Mouse (Mus musculus): ENCODE measurements around the gene Ppp1r9a. TPM values are rescaled to one million over a fixed set of nuclear protein-coding genes. Genes with fewer than 3 reads are reported as not detected.

Ppp1r9a gene
- total and polyA plus RNA-seq, 3 experiments: 0.03 TPM; not detected in 2

- no peaks in the 10 kb centered on the region for H3K9me3 ChIP-seq (replicated peaks; ENCODE audit: insufficient read depth, low read length)
- no peaks in the 10 kb centered on the region for H3K4me1 ChIP-seq (ENCODE audit: control insufficient read depth in 1 of 2, insufficient read depth in 2 of 2, low read length in 2 of 2)
- no peak overlapping the region for H3K4me3 ChIP-seq (ENCODE audit: control insufficient read depth in 1 of 2, insufficient read depth in 1 of 2, low read depth in 2 of 2, low read length in 2 of 2)
- no peak overlapping the region for H3K27ac ChIP-seq (ENCODE audit: control insufficient read depth, low read depth, low read length)
- no peaks in the 10 kb centered on the region for H3K36me3 ChIP-seq (ENCODE audit: control insufficient read depth in 1 of 2, insufficient read depth in 2 of 2, low read length in 2 of 2)
- H3K79me2 ChIP-seq (ENCODE audit: control insufficient read depth, insufficient read depth, low read length, poor library complexity): no peaks in the 10 kb centered on the region
- H3K27me3 ChIP-seq (ENCODE audit: control insufficient read depth in 1 of 2, insufficient read depth in 2 of 2, low read length in 2 of 2): peaks cover 4 to 7% of the 10 kb centered on the region in 2 experiments
- no peak for DNase-seq (ENCODE audit: low read depth, low spot score)
- TF ChIP-seq POLR2AphosphoS5 (IDR thresholded peaks at IDR 0.05; ENCODE audit: borderline replicate concordance, low read depth, low read length): no peak
- H3K9ac ChIP-seq (ENCODE audit: control insufficient read depth, low read depth, low read length, poor library complexity, severe bottlenecking): no peak overlapping the region
These were observed 116.5 kb downstream of the Ppp1r9a start for GRCm38 (mm10) chr6:5019208-5019607.

- no peak overlapping the region for H3K27ac ChIP-seq (ENCODE audit: control insufficient read depth, low read depth, low read length)
These were observed 117.3 kb downstream of the Ppp1r9a start for GRCm38 (mm10) chr6:5019969-5020368.

GRCm38 (mm10) chr6:5020510-5020909 lies 117.8 kb downstream of the Ppp1r9a start:
- no peak overlapping the region for H3K27ac ChIP-seq (ENCODE audit: control insufficient read depth, low read depth, low read length)
- DNase-seq (ENCODE audit: low read depth, low spot score): no peak
- no peak for TF ChIP-seq ZKSCAN1 (IDR thresholded peaks at IDR 0.05; ENCODE audit: low read depth, low read length)
- TF ChIP-seq MAFK (IDR thresholded peaks at IDR 0.05; ENCODE audit: borderline replicate concordance, low read depth, low read length): no peak
- no peak for TF ChIP-seq POLR2A (IDR thresholded peaks at IDR 0.05; ENCODE audit: control insufficient read depth in 1 of 2, insufficient read depth in 1 of 2, low read depth in 1 of 2, low read length in 2 of 2, poor library complexity in 1 of 2)
- no peak for TF ChIP-seq GATA1 (IDR thresholded peaks at IDR 0.05; ENCODE audit: low read depth, low read length)
- no peak for TF ChIP-seq HCFC1 (IDR thresholded peaks at IDR 0.05; ENCODE audit: low read depth, low read length)
- TF ChIP-seq SIN3A (IDR thresholded peaks at IDR 0.05; ENCODE audit: low read length): no peak
- no peak for TF ChIP-seq MAX (IDR thresholded peaks at IDR 0.05; ENCODE audit: low read length)
- no peak for TF ChIP-seq EP300 (IDR thresholded peaks at IDR 0.05; ENCODE audit: low read depth in 1 of 2, low read length in 2 of 2)
- no peak for TF ChIP-seq MAZ (IDR thresholded peaks at IDR 0.05; ENCODE audit: low read depth, low read length)
- no peak for TF ChIP-seq POLR2AphosphoS5 (IDR thresholded peaks at IDR 0.05; ENCODE audit: borderline replicate concordance, low read depth, low read length)
- TF ChIP-seq BHLHE40 (IDR thresholded peaks at IDR 0.05; ENCODE audit: borderline replicate concordance, low read depth, low read length): no peak
- H3K4me1 ChIP-seq (ENCODE audit: control insufficient read depth in 1 of 2, insufficient read depth in 2 of 2, low read length in 2 of 2): no peaks in the 10 kb centered on the region
- no peaks in the 10 kb centered on the region for H3K79me2 ChIP-seq (ENCODE audit: control insufficient read depth, insufficient read depth, low read length, poor library complexity)
- H3K9ac ChIP-seq (ENCODE audit: control insufficient read depth, low read depth, low read length, poor library complexity, severe bottlenecking): no peak overlapping the region
- H3K9me3 ChIP-seq (replicated peaks; ENCODE audit: insufficient read depth, low read length): no peaks in the 10 kb centered on the region
- no peak overlapping the region for H3K4me3 ChIP-seq (ENCODE audit: control insufficient read depth in 1 of 2, insufficient read depth in 1 of 2, low read depth in 2 of 2, low read length in 2 of 2)
- H3K27me3 ChIP-seq (ENCODE audit: control insufficient read depth in 1 of 2, insufficient read depth in 2 of 2, low read length in 2 of 2): peaks cover 6 to 7% of the 10 kb centered on the region in 2 experiments
- no peaks in the 10 kb centered on the region for H3K36me3 ChIP-seq (ENCODE audit: control insufficient read depth in 1 of 2, insufficient read depth in 2 of 2, low read length in 2 of 2)

More at GRCm38 (mm10) chr6:5019969-5020368, 117.3 kb downstream of the Ppp1r9a start:
- H3K4me1 ChIP-seq (ENCODE audit: control insufficient read depth in 1 of 2, insufficient read depth in 2 of 2, low read length in 2 of 2): no peaks in the 10 kb centered on the region
- H3K9me3 ChIP-seq (replicated peaks; ENCODE audit: insufficient read depth, low read length): no peaks in the 10 kb centered on the region
- peaks cover 4 to 7% of the 10 kb centered on the region in 2 experiments for H3K27me3 ChIP-seq (ENCODE audit: control insufficient read depth in 1 of 2, insufficient read depth in 2 of 2, low read length in 2 of 2)
- no peaks in the 10 kb centered on the region for H3K79me2 ChIP-seq (ENCODE audit: control insufficient read depth, insufficient read depth, low read length, poor library complexity)
- H3K4me3 ChIP-seq (ENCODE audit: control insufficient read depth in 1 of 2, insufficient read depth in 1 of 2, low read depth in 2 of 2, low read length in 2 of 2): no peak overlapping the region
- TF ChIP-seq MAZ (IDR thresholded peaks at IDR 0.05; ENCODE audit: low read depth, low read length): no peak
- no peak for TF ChIP-seq CTCF (IDR thresholded peaks at IDR 0.05 in 2 of 3, conservative IDR thresholded peaks at IDR 0.05 in 1 of 3; ENCODE audit: control insufficient read depth in 1 of 3, insufficient read depth in 1 of 3, low read depth in 2 of 3, low read length in 3 of 3, poor library complexity in 1 of 3, severe bottlenecking in 1 of 3)
- no peak for TF ChIP-seq MEF2A (IDR thresholded peaks at IDR 0.05; ENCODE audit: extremely low read depth, insufficient replicate concordance, low read depth, low read length, poor library complexity, severe bottlenecking)
- TF ChIP-seq NELFE (IDR thresholded peaks at IDR 0.05; ENCODE audit: low read depth, low read length): no peak
- TF ChIP-seq CHD1 (IDR thresholded peaks at IDR 0.05; ENCODE audit: low read depth, low read length): no peak
- TF ChIP-seq EP300 (IDR thresholded peaks at IDR 0.05; ENCODE audit: low read depth in 1 of 2, low read length in 2 of 2): no peak
- no peak for TF ChIP-seq SIN3A (IDR thresholded peaks at IDR 0.05; ENCODE audit: low read length)
- TF ChIP-seq TAL1 (IDR thresholded peaks at IDR 0.05; ENCODE audit: low read length): no peak
- no peak for TF ChIP-seq BHLHE40 (IDR thresholded peaks at IDR 0.05; ENCODE audit: borderline replicate concordance, low read depth, low read length)
- no peak overlapping the region for H3K9ac ChIP-seq (ENCODE audit: control insufficient read depth, low read depth, low read length, poor library complexity, severe bottlenecking)
- DNase-seq (ENCODE audit: low read depth, low spot score): no peak
- no peaks in the 10 kb centered on the region for H3K36me3 ChIP-seq (ENCODE audit: control insufficient read depth in 1 of 2, insufficient read depth in 2 of 2, low read length in 2 of 2)
